Mouse (Mus musculus) bone marrow, adult 2 months (tissue): ENCODE data around the gene Rubcn. TPM values are rescaled to one million over a fixed set of nuclear protein-coding genes. Genes with fewer than 3 reads are reported as not detected.

Source experiments
- H3K27ac ChIP-seq: fragments of 200-500 bp; 2 replicates; pipeline ENCODE4 v1.5.1; 2012; ENCODE audit warnings: low read depth, mild to moderate bottlenecking, control low read depth, inconsistent platforms, low read length; ENCODE audit not compliant: control insufficient read depth, poor library complexity, insufficient read depth
- H3K4me1 ChIP-seq: fragments of 200-500 bp; 2 replicates; pipeline ENCODE4 v1.6.1; 2011; ENCODE audit warnings: low read length; ENCODE audit not compliant: control insufficient read depth, insufficient read depth
- H3K4me3 ChIP-seq: fragments of 200-500 bp; replicated peaks from 2 replicates; pipeline ENCODE3; 2011; ENCODE audit warnings: mild to moderate bottlenecking, low read depth, low read length, control low read depth; ENCODE audit not compliant: control insufficient read depth
- CTCF ChIP-seq: fragments of 200-500 bp; IDR thresholded peaks from 2 replicates; pipeline ENCODE4 v1.5.1; 2011; ENCODE audit warnings: low read length, control low read depth; ENCODE audit not compliant: control insufficient read depth, insufficient read depth
- POLR2A ChIP-seq: fragments of 200-500 bp; IDR thresholded peaks from 2 replicates; pipeline ENCODE4 v1.6.1; 2011; ENCODE audit warnings: low read depth, mild to moderate bottlenecking, control low read depth, low read length, borderline replicate concordance; ENCODE audit not compliant: control insufficient read depth
- WGBS: fragments of 180-500 bp; shearing (Covaris S2); methylation state at CpG from one replicate; pipeline ENCODE4 v1.1.7; 2018; 5-methylcytosine and 5-hydroxymethylcytosine counted together
- polyA plus RNA-seq: library from polyadenylated mRNA; stranded (reverse); fragments of >200 nt; gene quantifications from 2 replicates; pipeline ENCODE4 v1.2.4, GENCODE M21; 2011; ENCODE audit warnings: low replicate concordance; ENCODE audit not compliant: missing spikeins, insufficient read depth, insufficient read length

Rubcn gene
- polyA plus RNA-seq, 1 experiment = 25.8 TPM

DNA sequence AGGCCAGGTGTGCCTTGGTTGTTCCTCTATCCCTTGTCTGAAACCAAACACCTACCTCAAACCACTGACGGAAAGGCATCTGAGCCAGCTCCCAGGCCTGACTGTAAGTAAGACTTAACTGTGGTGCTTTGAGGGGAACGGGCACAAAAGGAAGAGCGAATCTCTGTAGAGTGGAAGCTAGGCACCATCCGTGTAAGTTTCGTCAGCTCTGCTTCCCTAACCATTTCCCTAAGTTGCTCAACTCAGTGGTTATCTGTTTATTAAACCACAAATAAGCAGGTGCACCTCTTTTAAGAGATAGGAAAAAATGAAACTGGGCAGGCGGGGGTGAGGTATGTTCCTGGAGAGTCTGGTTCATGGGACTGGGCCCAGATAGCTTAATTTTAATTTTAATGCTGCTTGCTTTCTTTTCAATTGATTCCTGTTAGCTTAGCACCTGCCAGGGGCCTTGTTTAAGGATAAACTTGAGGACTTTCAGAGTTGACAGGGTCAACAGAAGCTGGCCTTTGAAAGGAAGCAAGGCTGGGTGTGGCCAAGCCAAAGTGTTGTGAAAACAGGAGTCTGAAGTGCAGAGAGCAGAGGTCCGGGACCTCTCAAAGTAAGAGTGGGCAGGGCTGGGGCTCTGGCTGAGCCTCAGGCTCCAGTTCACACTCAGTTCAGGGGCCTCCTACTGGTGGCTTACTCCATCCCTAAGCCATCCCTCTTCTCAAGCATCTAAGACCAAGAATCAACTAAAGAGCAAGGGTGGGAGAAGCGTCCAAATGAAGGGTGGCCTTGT, 70.0 kb downstream of the Rubcn start:
- Histone ChIP-seq H3K4me3 (no peak overlapping the region), H3K4me1 (peaks cover 3% of the 10 kb centered on the region), H3K27ac (no peak overlapping the region)
- WGBS = 36% methylated on average over 8 of the region's 8 CpGs
- TF ChIP-seq POLR2A = no peak
- TF ChIP-seq CTCF = no peak

- Histone ChIP-seq H3K27ac (no peak overlapping the region), H3K4me3 (no peak overlapping the region), H3K4me1 (peaks cover 3% of the 10 kb centered on the region)
- TF ChIP-seq CTCF (no peak), POLR2A (no peak)
- 44% methylated on average over 7 of the region's 7 CpGs for WGBS
Measured at GRCm38 (mm10) chr16:32805151-32805550, 72.4 kb downstream of the Rubcn start.

GRCm38 (mm10) chr16:32803901-32804300, 73.7 kb downstream of the Rubcn start:
- 37% methylated on average over 5 of the region's 5 CpGs for WGBS
- Histone ChIP-seq H3K4me3 (no peak overlapping the region), H3K4me1 (peaks cover 3% of the 10 kb centered on the region), H3K27ac (no peak overlapping the region)
- TF ChIP-seq POLR2A (no peak), CTCF (no peak)

DNA sequence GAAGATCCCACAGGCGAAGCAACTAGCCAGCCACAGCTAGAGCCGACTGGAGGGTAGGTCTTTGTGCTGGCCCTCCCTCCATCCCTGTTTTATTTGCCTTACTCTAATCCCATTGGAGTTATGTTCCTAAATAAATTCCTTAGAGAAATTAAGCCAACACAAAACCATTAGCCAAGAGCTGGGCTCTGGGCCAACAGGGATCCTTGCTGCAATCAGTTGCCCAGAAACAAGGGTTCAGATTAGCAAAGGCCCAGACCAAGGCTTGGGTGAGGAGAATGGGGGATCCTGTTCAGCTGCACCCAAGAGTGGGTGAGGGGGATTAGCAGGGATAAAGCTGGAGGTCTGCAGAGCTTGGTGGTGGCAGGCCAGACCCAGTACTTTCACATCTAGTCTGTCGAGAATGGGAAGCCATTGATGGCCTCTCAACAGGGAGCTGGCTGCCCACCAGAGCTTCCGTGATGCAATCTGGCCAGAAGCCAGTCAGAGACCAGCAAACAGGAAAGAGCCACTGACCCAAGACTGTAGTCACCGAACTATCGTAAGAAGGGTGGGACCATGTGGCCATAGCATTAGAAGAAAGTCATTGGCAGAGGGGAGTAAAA, 74.2 kb downstream of the Rubcn start:
- peaks cover 3% of the 10 kb centered on the region for H3K4me1 ChIP-seq
- WGBS = 31% methylated on average over 6 of the region's 6 CpGs
- TF ChIP-seq CTCF (no peak), POLR2A (no peak)

DNA sequence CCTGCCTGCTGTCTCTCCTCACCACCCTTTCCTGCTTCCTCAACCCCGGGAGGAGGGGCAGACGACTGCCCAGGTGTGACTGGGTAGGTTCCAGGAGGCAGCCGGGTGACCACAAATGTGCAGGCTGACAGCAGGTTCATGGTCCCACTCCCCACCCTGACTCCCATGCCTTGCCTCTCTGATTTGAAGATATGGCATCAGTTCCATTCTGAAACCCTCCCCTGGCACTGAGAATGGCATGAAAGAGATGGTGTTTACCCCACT, 80.2 kb downstream of the Rubcn start, which contains the start of gene Muc20:
Gene Muc20 (minus strand): TSS at position 10 of the 264 bp plus-strand sequence.
- no peaks in the 10 kb centered on the region; the same call in 1 of the 2 replicates for H3K4me1 ChIP-seq
- 60% methylated on average over 3 of the region's 3 CpGs for WGBS
- H3K4me3 ChIP-seq = no peak within 1 kb of the TSS
- H3K27ac ChIP-seq = no peak within 1 kb of the TSS; the same call in 1 of the 2 replicates
- TF ChIP-seq POLR2A (no peak), CTCF (no peak)

More for the DNA sequence above, 74.2 kb downstream of the Rubcn start:
- Histone ChIP-seq H3K27ac (no peak overlapping the region), H3K4me3 (no peak overlapping the region)

DNA sequence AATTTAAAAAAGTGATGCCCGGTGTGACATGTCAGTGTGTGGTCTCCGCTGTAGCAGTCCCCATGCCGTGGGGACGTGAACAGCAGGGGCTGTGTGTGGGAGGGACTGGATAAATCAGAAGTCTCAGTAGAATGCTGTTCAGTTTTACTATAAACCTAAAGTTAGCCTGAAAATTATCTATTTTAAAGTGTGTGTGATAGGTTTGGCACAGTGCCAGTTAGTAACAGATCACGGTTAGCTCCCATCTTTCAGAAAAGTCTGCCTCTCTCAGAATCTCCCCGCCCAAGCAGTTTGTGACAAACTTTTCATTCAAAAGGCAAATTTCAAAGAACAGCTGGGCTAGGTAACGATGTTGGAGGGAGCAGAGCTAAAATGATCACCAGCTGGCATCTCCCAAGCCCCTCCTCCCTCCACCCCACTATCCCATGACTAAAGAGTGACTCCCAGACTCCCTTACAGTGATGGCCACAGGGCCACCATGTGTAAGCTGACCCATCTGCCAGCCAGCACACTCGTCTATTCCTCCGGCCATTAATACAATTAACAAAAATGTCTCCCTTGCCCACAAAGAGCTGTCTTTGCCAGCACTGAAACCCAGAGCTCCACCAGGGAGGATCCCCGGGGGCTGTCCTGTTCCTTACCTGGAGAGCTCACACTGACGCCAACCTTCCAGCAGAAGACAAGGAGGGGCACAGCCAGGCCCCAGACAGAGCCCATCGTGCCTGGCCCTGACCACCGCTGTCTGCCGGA, 80.7 kb downstream of the Rubcn start:
- Histone ChIP-seq H3K4me1 (no peaks in the 10 kb centered on the region; the same call in 1 of the 2 replicates), H3K4me3 (no peak overlapping the region), H3K27ac (no peak overlapping the region; the same call in 1 of the 2 replicates)
- TF ChIP-seq POLR2A (no peak), CTCF (no peak)
- 69% methylated on average over 14 of the region's 14 CpGs for WGBS

- TF ChIP-seq POLR2A (no peak), CTCF (no peak)
- H3K4me1 ChIP-seq = no peaks in the 10 kb centered on the region; the same call in 1 of the 2 replicates
- 67% methylated on average over 1 of the region's 1 CpGs for WGBS
- no peak overlapping the region for H3K4me3 ChIP-seq
- H3K27ac ChIP-seq = no peak overlapping the region
Measured at GRCm38 (mm10) chr16:32795177-32795576, 82.4 kb downstream of the Rubcn start.

- 80% methylated on average over 5 of the region's 5 CpGs for WGBS
- no peak overlapping the region for H3K27ac ChIP-seq
- TF ChIP-seq POLR2A = no peak
- TF ChIP-seq CTCF = no peak
- H3K4me1 ChIP-seq = no peaks in the 10 kb centered on the region; the same call in 1 of the 2 replicates
- H3K4me3 ChIP-seq = no peak overlapping the region
Measured at GRCm38 (mm10) chr16:32790056-32790455, 87.5 kb downstream of the Rubcn start.
